Mouse (Mus musculus) heart, adult 2 months (tissue): ENCODE measurements around the gene Pdzd2. TPM values are rescaled to one million over a fixed set of nuclear protein-coding genes. Genes with fewer than 3 reads are reported as not detected.

Experiments used
- DNase-seq, 2 experiments: peaks; one replicate each; pipeline ENCODE4 v3.0.0; 2021
- H3K27ac ChIP-seq: fragments of 200-600 bp; 2 replicates; pipeline ENCODE4 v1.8.1; 2022
- H3K27me3 ChIP-seq: fragments of 200-500 bp; 2 replicates; pipeline ENCODE4 v1.6.1; 2012; ENCODE audit warnings: mild to moderate bottlenecking, low read length, inconsistent platforms, mixed read lengths; ENCODE audit not compliant: control insufficient read depth, insufficient read depth
- H3K36me3 ChIP-seq: fragments of 200-500 bp; 2 replicates; pipeline ENCODE4 v1.6.1; 2012; ENCODE audit warnings: low read length, inconsistent platforms; ENCODE audit not compliant: control insufficient read depth, insufficient read depth
- H3K4me1 ChIP-seq: fragments of 200-500 bp; 2 replicates; pipeline ENCODE4 v1.6.1; 2011; ENCODE audit warnings: low read length; ENCODE audit not compliant: control insufficient read depth, insufficient read depth
- H3K4me3 ChIP-seq: fragments of 200-600 bp; 2 replicates; pipeline ENCODE4 v1.8.1; 2022
- H3K79me2 ChIP-seq: fragments of 200-500 bp; replicated peaks from 2 replicates; pipeline ENCODE4 v1.6.1; 2012; ENCODE audit warnings: mild to moderate bottlenecking, inconsistent platforms, low read length, moderate library complexity, mixed read lengths; ENCODE audit not compliant: control insufficient read depth, insufficient read depth
- H3K9ac ChIP-seq: fragments of 200-500 bp; 2 replicates; pipeline ENCODE4 v1.6.1; 2012; ENCODE audit warnings: low read depth, mild to moderate bottlenecking, control low read depth, inconsistent platforms, low read length, mixed read lengths
- CTCF ChIP-seq: fragments of 200-600 bp; IDR thresholded peaks from 2 replicates; pipeline ENCODE4 v1.8.1; 2022; ENCODE audit warnings: antibody characterized with exemption, mild to moderate bottlenecking, moderate library complexity
- EP300 ChIP-seq: fragments of 200-500 bp; IDR thresholded peaks from 2 replicates; pipeline ENCODE4 v1.6.1; 2011; ENCODE audit warnings: low read depth, low read length, control low read depth; ENCODE audit not compliant: insufficient read depth
- POLR2A ChIP-seq: fragments of 200-500 bp; IDR thresholded peaks from 2 replicates; pipeline ENCODE4 v1.6.1; 2011; ENCODE audit warnings: mild to moderate bottlenecking, low read depth, low read length, control low read depth; ENCODE audit not compliant: insufficient read depth
- WGBS: fragments of 180-500 bp; shearing (Covaris S2); methylation state at CpG from one replicate; pipeline ENCODE4 v1.1.7; 2018; 5-methylcytosine and 5-hydroxymethylcytosine counted together
- intact Hi-C: fragments of 180-260 bp; cut with DNase I; formaldehyde crosslinking; loops from one replicate; pipeline ENCODE4 v1.15.1; 2025
- polyA plus RNA-seq: library from polyadenylated mRNA; depleted of rRNA; stranded (reverse); fragments of >200 nt; gene quantifications from 2 replicates; pipeline ENCODE4 v1.2.3, GENCODE M21; 2012
- total RNA-seq, 2 experiments: library from RNA; stranded (reverse); gene quantifications; 2 replicates each; pipeline ENCODE4 v1.2.3; 2021

The Pdzd2 gene
- total and polyA plus RNA-seq, 3 experiments, result 15.0 to 83.9 (median 78.9) TPM

DNA sequence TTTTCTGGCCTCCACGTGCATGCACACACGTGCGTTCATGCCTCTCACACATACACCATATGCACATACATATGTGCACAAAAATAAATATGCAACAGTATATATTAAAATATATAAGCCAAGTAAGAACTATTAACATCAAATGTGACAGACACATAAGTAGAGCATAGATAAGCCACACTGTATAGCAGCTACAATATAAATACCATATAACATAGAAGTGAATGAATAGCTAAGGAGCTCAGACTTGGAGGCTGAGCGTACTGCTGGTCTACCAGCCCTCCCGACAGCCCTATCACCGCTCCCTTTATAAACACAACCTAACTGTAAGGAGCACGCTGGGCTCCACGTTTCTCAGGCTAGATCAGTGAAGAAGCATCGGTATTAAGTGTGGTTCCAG, 79.4 kb downstream of the Pdzd2 start:
- H3K27ac ChIP-seq, result no peak overlapping the region
- intact Hi-C loops, result no loop called here
- H3K4me1 ChIP-seq, result no peaks in the 10 kb centered on the region
- TF ChIP-seq POLR2A, result no peak
- TF ChIP-seq CTCF, result no peak
- TF ChIP-seq EP300, result no peak
- 87% methylated on average over 9 of the region's 9 CpGs for WGBS
- no peak overlapping the region for H3K4me3 ChIP-seq
- H3K79me2 ChIP-seq, result no peaks in the 10 kb centered on the region
- H3K27me3 ChIP-seq, result no peaks in the 10 kb centered on the region
- peak in 1 of 2 experiments; percentile 0 for DNase-seq
- no peak overlapping the region for H3K9ac ChIP-seq
- no peaks in the 10 kb centered on the region for H3K36me3 ChIP-seq

DNA sequence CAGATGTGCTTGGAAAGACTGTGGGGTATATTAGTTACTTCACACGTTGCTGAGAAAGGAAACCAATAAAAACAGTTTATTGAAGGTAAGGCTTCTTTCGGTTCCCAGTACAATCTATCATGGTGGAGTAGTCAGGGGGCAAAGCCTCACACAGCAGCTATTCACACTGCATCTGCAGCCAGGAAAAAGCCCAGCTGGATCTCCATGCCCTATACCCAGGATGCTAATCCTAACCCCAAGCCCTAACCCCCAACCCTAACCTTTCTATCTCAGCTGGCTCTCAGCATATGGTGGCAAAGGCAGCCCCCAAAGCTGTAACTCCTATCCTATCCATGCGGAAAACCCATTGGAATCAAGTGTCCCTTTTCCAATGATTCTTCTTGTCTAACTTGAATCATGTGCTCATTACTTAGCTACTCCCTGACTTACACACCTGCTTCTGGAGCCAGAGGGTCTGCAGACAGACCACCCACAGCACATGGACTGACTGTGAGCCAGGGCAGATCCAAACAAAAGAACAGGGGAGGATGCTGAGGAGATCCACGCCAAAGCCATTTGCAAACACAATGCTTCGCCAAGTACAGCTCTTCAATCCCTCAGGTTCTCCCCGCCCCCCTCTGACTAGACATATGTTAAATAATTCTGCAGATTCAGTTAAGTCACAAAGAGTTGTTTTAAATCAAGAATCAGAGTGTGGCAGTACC, 83.6 kb downstream of the Pdzd2 start:
- TF ChIP-seq EP300 (no peak), CTCF (no peak), POLR2A (no peak)
- WGBS, result 88% methylated on average over 6 of the region's 6 CpGs
- H3K36me3 ChIP-seq, result no peaks in the 10 kb centered on the region
- H3K9ac ChIP-seq, result no peak overlapping the region
- H3K27ac ChIP-seq, result no peak overlapping the region
- no peaks in the 10 kb centered on the region for H3K27me3 ChIP-seq
- no peak overlapping the region for H3K4me3 ChIP-seq
- H3K4me1 ChIP-seq, result no peaks in the 10 kb centered on the region; the same call in 1 of the 2 replicates
- H3K79me2 ChIP-seq, result no peaks in the 10 kb centered on the region
- intact Hi-C loops, result no loop called here
- peak in 1 of 2 experiments; percentile 11 for DNase-seq

DNA sequence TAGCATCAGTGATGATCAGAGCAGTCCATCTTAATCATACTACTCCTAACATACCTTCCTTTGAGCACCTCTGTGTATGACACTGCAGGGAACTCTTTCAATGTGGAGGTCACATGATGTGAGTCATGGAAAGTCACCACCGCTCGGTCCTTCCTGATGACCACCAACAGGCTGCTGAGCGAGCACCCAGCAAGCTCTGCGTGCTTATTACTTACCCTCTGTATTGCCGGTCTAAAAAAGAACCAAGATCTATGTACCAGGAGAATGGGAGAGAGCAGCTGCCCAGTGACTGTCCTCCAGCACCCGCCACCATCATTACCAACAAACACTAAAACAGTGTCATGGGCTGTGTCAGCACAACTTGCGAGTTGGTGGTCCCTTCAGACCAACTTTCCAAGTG, 84.4 kb downstream of the Pdzd2 start:
- WGBS, result 96% methylated on average over 7 of the region's 7 CpGs
- peak in 1 of 2 experiments; percentile 7 for DNase-seq
- no peaks in the 10 kb centered on the region for H3K79me2 ChIP-seq
- intact Hi-C loops, result no loop called here
- no peak overlapping the region for H3K27ac ChIP-seq
- H3K4me3 ChIP-seq, result no peak overlapping the region
- no peak overlapping the region for H3K9ac ChIP-seq
- no peaks in the 10 kb centered on the region for H3K27me3 ChIP-seq
- H3K4me1 ChIP-seq, result peaks cover 1% of the 10 kb centered on the region; the same call in 1 of the 2 replicates
- TF ChIP-seq EP300, result no peak
- TF ChIP-seq CTCF, result no peak
- no peak for TF ChIP-seq POLR2A
- peaks cover 2% of the 10 kb centered on the region; the same call in 1 of the 2 replicates for H3K36me3 ChIP-seq

DNA sequence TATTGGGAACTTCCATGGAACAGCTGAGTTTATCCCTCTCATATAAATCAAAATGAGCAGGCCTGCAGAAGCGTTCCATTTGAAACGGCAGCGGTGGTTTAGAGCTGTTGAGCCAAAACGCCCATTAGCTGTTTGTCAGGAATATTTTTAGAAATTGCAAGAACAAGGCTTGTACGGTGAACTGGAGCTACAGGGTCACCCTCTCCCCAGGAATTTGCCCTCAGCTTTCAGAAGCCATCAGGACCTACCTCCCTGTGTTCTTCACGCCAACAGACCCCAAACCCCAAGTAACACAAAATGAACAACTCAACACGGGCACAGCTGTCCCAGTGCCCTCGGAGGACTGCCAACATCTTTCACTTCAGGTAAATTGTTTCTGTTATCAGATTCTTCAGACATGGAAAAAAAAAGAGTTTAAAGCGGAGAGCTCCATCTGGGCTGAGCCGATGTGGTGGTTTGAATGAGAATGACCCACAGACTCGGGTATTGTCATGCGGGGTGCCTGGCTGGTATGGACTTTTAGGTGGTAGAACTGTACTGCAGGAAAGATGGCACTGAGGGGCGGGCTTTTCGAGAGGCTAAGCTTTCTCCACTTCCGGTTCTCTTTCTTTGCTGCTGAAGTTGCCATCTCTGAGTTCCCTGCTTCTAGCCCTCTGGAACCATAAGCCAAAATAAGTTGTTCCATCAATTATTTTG, 87.2 kb downstream of the Pdzd2 start:
- Histone ChIP-seq H3K9ac (peak overlapping the region; percentile 45), H3K79me2 (no peaks in the 10 kb centered on the region; the same call in 1 of the 2 replicates), H3K27me3 (no peaks in the 10 kb centered on the region), H3K36me3 (peaks cover 2% of the 10 kb centered on the region; the same call in 1 of the 2 replicates), H3K4me1 (peaks cover 6% of the 10 kb centered on the region), H3K27ac (peak overlapping the region; percentile 75), H3K4me3 (peak overlapping the region; percentile 22)
- WGBS, result 62% methylated on average over 15 of the region's 15 CpGs
- DNase-seq, result peak in 1 of 2 experiments; percentile 17
- intact Hi-C loops, result no loop called here
- 0 out of 2 replicates have a peak, but pooled peaks have one; percentile 14 for TF ChIP-seq POLR2A
- no peak for TF ChIP-seq EP300

DNA sequence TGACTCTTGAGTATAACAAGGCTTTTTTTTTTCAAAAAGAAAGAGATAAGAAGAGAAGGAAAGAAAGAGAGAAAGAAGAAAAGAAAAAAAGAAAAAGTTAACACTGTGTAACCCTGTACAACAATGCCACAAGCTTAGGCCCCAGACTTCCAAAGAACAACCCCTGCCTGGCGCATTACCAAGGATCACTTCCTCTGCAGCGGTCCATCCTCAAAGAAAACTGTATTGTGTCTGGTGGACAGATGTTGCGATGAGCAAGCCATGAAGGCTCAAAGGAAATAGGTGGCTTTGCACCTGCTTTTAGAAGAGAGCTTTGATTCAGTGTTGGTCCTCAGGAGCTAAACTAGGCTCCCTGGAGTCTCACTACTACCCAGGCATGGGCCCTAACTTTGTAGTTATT, 89.5 kb downstream of the Pdzd2 start:
- Histone ChIP-seq H3K4me3 (no peak overlapping the region), H3K27me3 (no peaks in the 10 kb centered on the region), H3K4me1 (peaks cover 6% of the 10 kb centered on the region), H3K36me3 (peaks cover 2% of the 10 kb centered on the region; the same call in 1 of the 2 replicates), H3K9ac (no peak overlapping the region), H3K27ac (no peak overlapping the region), H3K79me2 (no peaks in the 10 kb centered on the region; the same call in 1 of the 2 replicates)
- intact Hi-C loops, result no loop called here
- DNase-seq, result no peak
- WGBS, result 49% methylated on average over 3 of the region's 3 CpGs
- TF ChIP-seq CTCF, result no peak
- TF ChIP-seq POLR2A, result no peak
- TF ChIP-seq EP300, result no peak

DNA sequence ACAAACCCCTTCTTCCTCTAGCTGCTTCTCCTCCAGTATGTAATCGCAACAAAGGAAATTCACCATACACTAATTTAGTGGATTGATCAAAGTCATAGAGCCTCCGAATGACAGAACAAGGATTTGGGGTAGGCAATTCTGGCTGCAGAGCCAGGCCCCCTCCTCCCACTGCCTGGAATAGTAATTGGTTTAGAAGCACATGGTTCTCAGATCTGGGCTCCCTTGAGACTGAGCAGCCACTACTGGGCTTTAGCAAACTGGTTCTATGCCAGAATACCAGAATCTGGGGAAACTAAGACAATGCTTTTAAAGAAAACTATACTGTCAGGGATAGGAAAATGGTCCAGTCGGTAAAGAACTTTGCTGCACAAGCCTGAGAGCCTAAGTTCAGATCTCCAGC, 90.0 kb downstream of the Pdzd2 start:
- Histone ChIP-seq H3K36me3 (peaks cover 2% of the 10 kb centered on the region; the same call in 1 of the 2 replicates), H3K4me3 (no peak overlapping the region), H3K9ac (no peak overlapping the region), H3K4me1 (peaks cover 6% of the 10 kb centered on the region), H3K27ac (no peak overlapping the region; the same call in 1 of the 2 replicates), H3K27me3 (no peaks in the 10 kb centered on the region), H3K79me2 (no peaks in the 10 kb centered on the region; the same call in 1 of the 2 replicates)
- intact Hi-C loops, result no loop called here
- no peak for TF ChIP-seq POLR2A
- no peak for TF ChIP-seq EP300
- TF ChIP-seq CTCF, result no peak
- 50% methylated on average over 3 of the region's 3 CpGs for WGBS
- peak in 1 of 2 experiments; percentile 25 for DNase-seq
